Mouse (Mus musculus) bone marrow macrophage, adult 2 months (primary cell): ENCODE results near the gene Aldh2.

Source experiments
- CTCF ChIP-seq: IDR thresholded peaks from 2 replicates; pipeline ENCODE4 v1.5.1; 2012; ENCODE audit warnings: low read depth, mild to moderate bottlenecking, low read length, moderate library complexity
- POLR2A ChIP-seq: IDR thresholded peaks from 2 replicates; pipeline ENCODE4 v1.6.1; 2012; ENCODE audit warnings: mild to moderate bottlenecking, low read depth, low read length, borderline replicate concordance

GRCm38 (mm10) chr5:121562436-121562835 is 31.2 kb downstream of the Aldh2 start:
- no peak for TF ChIP-seq POLR2A
- no peak for TF ChIP-seq CTCF
